Mouse (Mus musculus) CH12.LX (cell line): ENCODE results near the gene Gm20388. TPM values are rescaled to one million over a fixed set of nuclear protein-coding genes. Genes with fewer than 3 reads are reported as not detected.

Source experiments
- DNase-seq: peaks from one replicate; pipeline ENCODE4 v3.0.0-alpha.2; 2013; ENCODE audit errors: extremely low read depth
- H3K27ac ChIP-seq: 2 replicates; pipeline ENCODE4 v1.5.1; 2012; ENCODE audit warnings: low read depth, mild to moderate bottlenecking, control low read depth, moderate library complexity; ENCODE audit not compliant: insufficient read depth
- H3K27me3 ChIP-seq: replicated peaks from 2 replicates; pipeline ENCODE3; 2012; ENCODE audit warnings: inconsistent platforms
- H3K36me3 ChIP-seq, 2 experiments: replicated peaks in 1 of 2; 2 replicates each; pipeline versions ENCODE3 to v1.6.1; 2012; ENCODE audit warnings: inconsistent platforms in 1 of 2, low read length in 1 of 2, mild to moderate bottlenecking in 1 of 2, mixed read lengths in 1 of 2, moderate library complexity in 1 of 2; ENCODE audit not compliant: control insufficient read depth in 1 of 2, insufficient read depth in 1 of 2
- H3K4me1 ChIP-seq, 2 experiments: 2 replicates each; pipeline ENCODE4 v1.6.1; 2012; ENCODE audit warnings: inconsistent platforms in 1 of 2, moderate library complexity in 1 of 2; ENCODE audit not compliant: insufficient read depth in 2 of 2, control insufficient read depth in 1 of 2
- H3K4me2 ChIP-seq: 2 replicates; pipeline ENCODE4 v1.6.1; 2012; ENCODE audit warnings: low read depth, mild to moderate bottlenecking, control low read depth; ENCODE audit not compliant: poor library complexity, insufficient read depth, severe bottlenecking
- H3K4me3 ChIP-seq, 3 experiments: fragments of 150-350 bp in 1 of 3; sonication (generic) in 1 of 3; replicated peaks in 1 of 3; 2 replicates each; pipeline versions ENCODE3 to v1.5.1; 2011 to 2012; ENCODE audit warnings: low read depth in 2 of 3, low read length in 2 of 3, mild to moderate bottlenecking in 2 of 3, moderate library complexity in 2 of 3, control low read depth in 1 of 3, improper control_type of control experiment in 1 of 3, inconsistent platforms in 1 of 3, mixed read lengths in 1 of 3; ENCODE audit not compliant: poor library complexity in 1 of 3
- H3K79me2 ChIP-seq: replicated peaks from 2 replicates; pipeline ENCODE4 v1.6.1; 2012; ENCODE audit warnings: mild to moderate bottlenecking, moderate library complexity; ENCODE audit not compliant: control insufficient read depth, poor library complexity, insufficient read depth, severe bottlenecking; ENCODE audit errors: extremely low read depth
- H3K9ac ChIP-seq: 2 replicates; pipeline ENCODE4 v1.6.1; 2012; ENCODE audit warnings: low read depth, mild to moderate bottlenecking, control low read depth, moderate library complexity; ENCODE audit not compliant: insufficient read depth
- H3K9me3 ChIP-seq: replicated peaks from 2 replicates; pipeline ENCODE3; 2012; ENCODE audit warnings: low read length, inconsistent platforms, mixed read lengths
- BHLHE40 ChIP-seq: IDR thresholded peaks from 2 replicates; pipeline ENCODE4 v1.6.1; 2011; ENCODE audit warnings: mild to moderate bottlenecking, low read depth, low read length, improper control_type of control experiment
- CHD1 ChIP-seq: IDR thresholded peaks from 2 replicates; pipeline ENCODE4 v1.6.1; 2012; ENCODE audit warnings: low read depth, low read length, improper control_type of control experiment, inconsistent platforms
- CHD2 ChIP-seq: IDR thresholded peaks from 2 replicates; pipeline ENCODE4 v1.6.1; 2011; ENCODE audit warnings: low read length, improper control_type of control experiment
- CTCF ChIP-seq, 2 experiments: IDR thresholded peaks in 1 of 2; conservative IDR thresholded peaks in 1 of 2; 2 replicates each; pipeline ENCODE4 v1.5.1; 2011 to 2012; ENCODE audit warnings: low read depth in 2 of 2, low read length in 2 of 2, improper control_type of control experiment in 1 of 2, inconsistent platforms in 1 of 2, mild to moderate bottlenecking in 1 of 2, moderate library complexity in 1 of 2
- ELF1 ChIP-seq: IDR thresholded peaks from 2 replicates; pipeline ENCODE4 v1.6.1; 2014; ENCODE audit warnings: low read depth, mild to moderate bottlenecking, inconsistent platforms, low read length, improper control_type of control experiment
- ETS1 ChIP-seq: conservative IDR thresholded peaks from 2 replicates; pipeline ENCODE4 v1.6.1; 2012; ENCODE audit warnings: low read depth, mild to moderate bottlenecking, inconsistent platforms, low read length, improper control_type of control experiment, moderate library complexity
- GABPA ChIP-seq: IDR thresholded peaks from 2 replicates; pipeline ENCODE4 v1.6.1; 2012; ENCODE audit warnings: low read depth, low read length, improper control_type of control experiment, inconsistent platforms; ENCODE audit not compliant: insufficient replicate concordance
- HCFC1 ChIP-seq: IDR thresholded peaks from 2 replicates; pipeline ENCODE4 v1.6.1; 2012; ENCODE audit warnings: low read depth, mild to moderate bottlenecking, inconsistent platforms, low read length, improper control_type of control experiment
- IRF4 ChIP-seq: IDR thresholded peaks from 2 replicates; pipeline ENCODE4 v1.6.1; 2014; ENCODE audit warnings: low read depth, mild to moderate bottlenecking, inconsistent platforms, low read length, improper control_type of control experiment
- JUND ChIP-seq: conservative IDR thresholded peaks from 2 replicates; pipeline ENCODE4 v1.6.1; 2011; ENCODE audit warnings: low read depth, low read length, improper control_type of control experiment
- KAT2A ChIP-seq: IDR thresholded peaks from 2 replicates; pipeline ENCODE4 v1.6.1; 2012; ENCODE audit warnings: low read length, improper control_type of control experiment, inconsistent platforms; ENCODE audit not compliant: insufficient replicate concordance
- MAFK ChIP-seq: IDR thresholded peaks from 2 replicates; pipeline ENCODE4 v1.6.1; 2011; ENCODE audit warnings: low read length, improper control_type of control experiment; ENCODE audit not compliant: insufficient replicate concordance
- MAX ChIP-seq: IDR thresholded peaks from 2 replicates; pipeline ENCODE4 v1.6.1; 2011; ENCODE audit warnings: low read length, improper control_type of control experiment
- MAZ ChIP-seq: IDR thresholded peaks from 2 replicates; pipeline ENCODE4 v1.6.1; 2012; ENCODE audit warnings: low read depth, mild to moderate bottlenecking, inconsistent platforms, low read length, improper control_type of control experiment, moderate library complexity
- MEF2A ChIP-seq: IDR thresholded peaks from 2 replicates; pipeline ENCODE4 v1.6.1; 2014; ENCODE audit warnings: low read depth, mild to moderate bottlenecking, inconsistent platforms, low read length, improper control_type of control experiment, borderline replicate concordance
- MYC ChIP-seq: IDR thresholded peaks from 2 replicates; pipeline ENCODE4 v1.6.1; 2011; ENCODE audit warnings: low read depth, mild to moderate bottlenecking, improper control_type of control experiment, low read length
- POLR2A ChIP-seq: IDR thresholded peaks from 2 replicates; pipeline ENCODE4 v1.6.1; 2011; ENCODE audit warnings: low read depth, mild to moderate bottlenecking, improper control_type of control experiment, low read length
- POLR2AphosphoS2 ChIP-seq: IDR thresholded peaks from 2 replicates; pipeline ENCODE4 v1.6.1; 2011; ENCODE audit warnings: low read depth, low read length, improper control_type of control experiment
- RAD21 ChIP-seq: IDR thresholded peaks from 2 replicates; pipeline ENCODE4 v1.6.1; 2011; ENCODE audit warnings: low read depth, mild to moderate bottlenecking, low read length, improper control_type of control experiment, moderate library complexity
- SIN3A ChIP-seq: IDR thresholded peaks from 2 replicates; pipeline ENCODE4 v1.6.1; 2012; ENCODE audit warnings: low read length, improper control_type of control experiment, inconsistent platforms
- SMC3 ChIP-seq: IDR thresholded peaks from 2 replicates; pipeline ENCODE4 v1.6.1; 2011; ENCODE audit warnings: low read depth, low read length, improper control_type of control experiment
- TBP ChIP-seq: conservative IDR thresholded peaks from 2 replicates; pipeline ENCODE4 v1.6.1; 2011; ENCODE audit warnings: low read depth, low read length, improper control_type of control experiment
- TCF12 ChIP-seq: IDR thresholded peaks from 2 replicates; pipeline ENCODE4 v1.6.1; 2014; ENCODE audit warnings: low read depth, mild to moderate bottlenecking, inconsistent platforms, low read length, improper control_type of control experiment
- UBTF ChIP-seq: IDR thresholded peaks from 2 replicates; pipeline ENCODE4 v1.6.1; 2012; ENCODE audit warnings: low read depth, mild to moderate bottlenecking, inconsistent platforms, low read length, improper control_type of control experiment, moderate library complexity
- USF2 ChIP-seq: conservative IDR thresholded peaks from 2 replicates; pipeline ENCODE4 v1.6.1; 2011; ENCODE audit warnings: low read depth, low read length, improper control_type of control experiment
- ZC3H11A ChIP-seq: IDR thresholded peaks from 2 replicates; pipeline ENCODE4 v1.6.1; 2012; ENCODE audit warnings: low read depth, mild to moderate bottlenecking, inconsistent platforms, low read length, improper control_type of control experiment
- ZKSCAN1 ChIP-seq: IDR thresholded peaks from 2 replicates; pipeline ENCODE4 v1.6.1; 2012; ENCODE audit warnings: low read depth, inconsistent platforms, low read length, improper control_type of control experiment, borderline replicate concordance
- ZNF384 ChIP-seq: IDR thresholded peaks from 2 replicates; pipeline ENCODE4 v1.6.1; 2012; ENCODE audit warnings: low read depth, low read length, improper control_type of control experiment, inconsistent platforms
- dilution Hi-C: fragments of 300-500 bp; cut with MboI; formaldehyde crosslinking; loops from 2 replicates; pipeline ENCODE4 v1.14.3; 2020; ENCODE audit warnings: low sequenced_read_pairs; ENCODE audit not compliant: extremely low pct_unique_long_range_greater_than_20kb, extremely low pct_ligation_motif_present
- in situ Hi-C: fragments of 300-500 bp; cut with MboI; formaldehyde crosslinking; loops from 3 replicates; pipeline ENCODE4 v1.14.3; 2019; ENCODE audit warnings: low sequenced_read_pairs, low pct_ligation_motif_present, low pct_unique_long_range_greater_than_20kb, mixed read lengths
- polyA plus RNA-seq: library from polyadenylated mRNA; unstranded; fragments of >175 nt; gene quantifications from 2 replicates; pipeline ENCODE4 v1.2.1, GENCODE M21; 2012; ENCODE audit warnings: low read depth; ENCODE audit not compliant: insufficient read length
- total RNA-seq, 2 experiments: library from RNA; depleted of rRNA; stranded (reverse); fragments of 300-350 nt in 1 of 2; fragments of >200 nt in 1 of 2; gene quantifications; 2 replicates each; pipeline ENCODE4 v1.2.3; 2012 to 2014

Gm20388 gene
- total and polyA plus RNA-seq, 3 experiments = 14.8 to 26.3 (median 22.2) TPM

GRCm38 (mm10) chr8:122875186-122875585, 2964.5 kb downstream of the Gm20388 start:
- Histone ChIP-seq H3K79me2 (no peaks in the 10 kb centered on the region), H3K4me2 (no peak overlapping the region), H3K36me3 (peaks cover 0 to 8% of the 10 kb centered on the region in 2 experiments), H3K27ac (no peak overlapping the region), H3K9me3 (no peaks in the 10 kb centered on the region), H3K9ac (no peak overlapping the region), H3K4me3 (no peak overlapping the region), H3K27me3 (no peaks in the 10 kb centered on the region), H3K4me1 (peaks cover 4 to 10% of the 10 kb centered on the region in 2 experiments; a peak in 2 of 4 replicates)
- no peak for DNase-seq
- dilution Hi-C loops (no loop called here), in situ Hi-C loops (no loop called here)
- TF ChIP-seq POLR2A (no peak), USF2 (no peak), ZC3H11A (no peak), MAX (no peak), ELF1 (no peak), SIN3A (no peak), MEF2A (no peak), RAD21 (no peak), MAZ (no peak)

DNA sequence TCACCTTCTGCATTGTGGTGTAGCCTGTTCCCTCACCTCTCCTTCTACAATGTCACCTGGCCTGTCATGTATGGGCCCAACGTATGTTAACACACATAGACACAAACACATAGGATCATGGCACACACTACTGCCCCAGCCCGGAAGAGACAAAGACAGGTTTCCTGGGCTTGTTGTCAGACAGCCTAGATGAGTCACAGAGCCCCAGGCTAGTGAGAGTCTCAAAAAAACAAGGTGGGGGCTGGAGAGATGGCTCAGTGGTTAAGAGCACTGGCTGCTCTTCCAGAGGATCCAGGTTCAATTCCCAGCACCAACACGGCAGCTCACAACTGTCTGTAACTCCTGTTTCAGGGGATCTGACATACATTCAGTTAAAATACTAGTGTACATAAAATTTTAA, 2967.6 kb downstream of the Gm20388 start:
- Histone ChIP-seq H3K27me3 (no peaks in the 10 kb centered on the region), H3K27ac (no peak overlapping the region), H3K4me3 (no peak overlapping the region)

GRCm38 (mm10) chr8:122880302-122880701, 2969.7 kb downstream of the Gm20388 start:
- Histone ChIP-seq H3K4me1 (no peaks in the 10 kb centered on the region), H3K27ac (no peak overlapping the region), H3K36me3 (peaks cover 32 to 52% of the 10 kb centered on the region in 2 experiments), H3K9ac (no peak overlapping the region), H3K4me3 (no peak overlapping the region), H3K4me2 (no peak overlapping the region), H3K79me2 (no peaks in the 10 kb centered on the region), H3K9me3 (no peaks in the 10 kb centered on the region), H3K27me3 (no peaks in the 10 kb centered on the region)
- in situ Hi-C loops (no loop called here), dilution Hi-C loops (no loop called here)
- DNase-seq = no peak
- TF ChIP-seq ZKSCAN1 (no peak), KAT2A (no peak), CTCF (conservative IDR thresholded peaks at IDR 0.05 in 1 of 2, IDR thresholded peaks at IDR 0.05 in 1 of 2; ENCODE audit: low read depth in 2 of 2, low read length in 2 of 2) (no peak), ETS1 (no peak), POLR2AphosphoS2 (no peak), JUND (no peak), MYC (no peak), MAFK (no peak), SMC3 (no peak), ELF1 (no peak), CHD2 (no peak), BHLHE40 (no peak), TCF12 (no peak), USF2 (no peak), HCFC1 (no peak), UBTF (no peak), SIN3A (no peak), CHD1 (no peak)

More for the DNA sequence above, 2967.6 kb downstream of the Gm20388 start:
- no peak overlapping the region for H3K4me2 ChIP-seq
- in situ Hi-C loops = no loop called here
- peaks cover 13 to 33% of the 10 kb centered on the region in 2 experiments for H3K36me3 ChIP-seq
- H3K4me1 ChIP-seq = no peaks in the 10 kb centered on the region
- H3K9me3 ChIP-seq = no peaks in the 10 kb centered on the region
- TF ChIP-seq POLR2A (no peak), SIN3A (no peak), HCFC1 (no peak), ZNF384 (no peak), TBP (no peak), ZC3H11A (no peak), CHD2 (no peak), GABPA (no peak), IRF4 (no peak), MYC (no peak), SMC3 (no peak), POLR2AphosphoS2 (no peak)
- TF ChIP-seq, all 38 proteins: peak for 0
- dilution Hi-C loops = no loop called here
- DNase-seq = no peak
- Histone ChIP-seq H3K9ac (no peak overlapping the region), H3K79me2 (no peaks in the 10 kb centered on the region)
